Mouse (Mus musculus): ENCODE data around the gene Sec16a.
A peak's percentile ranks its signal among the peaks of the same experiment; 100 is the strongest.

The Sec16a gene

GRCm38 (mm10) chr2:26398978-26399377 is 46.0 kb downstream of the Sec16a start:
- no peak for TF ChIP-seq GATA4 (IDR thresholded peaks at IDR 0.05; ENCODE audit: insufficient replicate concordance, low read length)

DNA sequence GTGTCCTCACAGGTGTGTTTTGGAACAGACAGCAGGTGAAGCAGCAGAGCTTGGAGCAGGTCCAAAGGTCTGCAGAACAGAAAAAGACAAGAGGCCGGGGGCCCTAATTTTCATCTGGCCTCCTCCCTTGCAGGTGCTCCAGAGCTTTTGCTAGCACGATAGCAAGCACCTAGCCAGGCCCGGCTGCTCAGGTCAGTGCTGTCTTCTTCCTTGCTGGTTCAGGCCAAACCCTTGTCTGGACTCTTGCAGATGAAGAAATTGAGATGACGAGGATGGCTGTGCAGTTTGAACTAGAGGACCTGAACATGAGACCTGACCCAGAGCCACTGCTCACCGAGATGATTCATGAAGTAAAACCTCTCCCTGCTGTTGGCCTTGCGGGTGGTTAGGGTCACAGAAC is 53.4 kb downstream of the Sec16a start:
- no peak for TF ChIP-seq GATA4 (IDR thresholded peaks at IDR 0.05; ENCODE audit: insufficient replicate concordance, low read length)

DNA sequence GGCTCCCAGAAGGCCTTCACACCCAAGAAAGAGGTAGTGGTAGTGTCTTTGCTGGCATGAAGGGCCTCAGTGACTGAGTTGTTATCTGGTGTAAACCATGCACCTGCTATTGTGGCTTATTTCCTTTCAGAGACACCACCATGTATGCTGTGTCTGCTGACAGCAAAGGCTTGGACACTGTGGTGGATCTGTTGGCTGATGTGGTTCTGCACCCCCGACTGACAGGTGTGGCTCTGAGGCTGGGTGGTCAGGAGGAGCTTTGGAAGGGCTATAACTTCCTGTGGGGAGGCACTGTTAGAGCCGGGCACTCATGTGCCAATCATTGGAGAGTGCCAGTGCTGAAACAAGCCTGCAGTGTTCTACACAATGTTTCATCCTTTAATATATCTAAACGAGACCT is 54.1 kb downstream of the Sec16a start:
- no peak for TF ChIP-seq GATA4 (IDR thresholded peaks at IDR 0.05; ENCODE audit: insufficient replicate concordance, low read length)

DNA sequence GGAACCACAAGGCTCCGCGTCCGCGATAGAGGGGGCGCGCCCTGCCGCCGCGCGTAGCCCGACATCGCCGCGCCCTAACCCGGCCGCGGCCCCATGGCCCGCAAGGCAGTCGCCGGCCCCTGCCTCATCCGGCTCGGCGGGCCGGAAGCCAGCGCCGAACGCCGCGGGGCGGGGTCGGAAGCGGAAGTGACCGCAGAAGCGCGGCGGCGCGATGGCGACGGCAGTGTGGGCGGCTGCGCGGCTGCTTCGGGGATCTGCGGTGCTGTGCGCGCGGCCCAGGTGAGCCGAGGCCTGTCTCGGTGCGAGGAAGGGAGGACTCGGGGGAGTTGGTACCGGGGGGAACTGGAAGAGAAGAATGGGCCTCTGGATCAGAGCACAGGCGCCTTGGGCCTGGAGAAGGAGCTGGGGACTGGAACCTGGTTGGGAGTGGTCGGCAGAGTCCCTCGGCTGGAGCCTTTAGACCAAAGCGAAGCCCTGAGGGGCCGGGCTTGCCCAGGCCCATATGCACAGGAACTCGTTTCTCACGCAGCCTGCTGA is 55.8 kb downstream of the Sec16a start, which contains the start of the genes Entr1 and Pmpca:
Entr1 (minus strand) TSS at position 163 of the 537 bp plus-strand sequence.
Pmpca (plus strand) TSS at position 186 of the 537 bp plus-strand sequence.
- TF ChIP-seq GATA4 (IDR thresholded peaks at IDR 0.05; ENCODE audit: insufficient replicate concordance, low read length), result peak; percentile 17; the same call in 1 of the 2 replicates

DNA sequence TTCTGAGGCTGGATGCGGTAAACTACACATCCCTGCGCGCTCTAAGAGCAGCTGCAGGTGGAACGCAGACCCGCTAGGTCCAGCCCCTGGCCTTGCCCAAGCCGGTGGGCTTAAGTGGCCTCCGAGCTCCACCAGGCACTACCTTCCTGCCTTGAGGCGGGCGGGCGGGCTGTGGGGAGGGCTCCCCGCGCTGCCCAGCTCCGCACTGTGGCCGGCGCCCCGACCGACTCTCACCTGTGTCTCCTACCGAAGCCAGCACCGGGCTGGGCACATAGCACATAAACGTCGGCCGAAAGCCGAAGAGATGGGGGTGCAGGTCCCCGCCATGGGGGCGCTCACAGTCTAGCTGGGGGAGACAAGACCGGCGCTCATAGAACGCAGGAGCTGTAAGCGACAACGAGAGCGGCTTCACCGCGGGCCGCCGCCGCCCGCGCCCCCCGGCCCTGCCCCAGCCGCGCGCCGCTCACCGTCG is 56.3 kb downstream of the Sec16a start:
- no peak for TF ChIP-seq GATA4 (IDR thresholded peaks at IDR 0.05; ENCODE audit: insufficient replicate concordance, low read length)

DNA sequence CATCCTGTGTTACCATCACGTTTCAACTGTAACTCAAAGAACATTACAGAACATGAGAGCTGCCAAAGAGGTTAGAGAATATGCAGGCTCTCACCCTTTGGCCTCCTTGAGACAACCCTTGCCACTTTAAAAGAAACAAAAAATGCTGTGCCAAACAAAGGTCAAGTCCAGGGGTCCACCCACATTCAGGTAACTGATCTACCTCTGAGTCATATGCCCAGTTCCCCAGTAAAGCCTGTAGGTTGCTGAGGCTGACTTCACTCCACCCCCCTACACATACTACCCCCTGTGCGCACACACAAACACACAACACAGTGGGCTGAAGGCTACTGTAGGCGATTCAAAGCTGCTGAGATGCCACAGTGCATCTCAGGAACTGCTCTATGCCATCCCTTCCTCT is 57.3 kb downstream of the Sec16a start:
- TF ChIP-seq GATA4 (IDR thresholded peaks at IDR 0.05; ENCODE audit: insufficient replicate concordance, low read length), result no peak

DNA sequence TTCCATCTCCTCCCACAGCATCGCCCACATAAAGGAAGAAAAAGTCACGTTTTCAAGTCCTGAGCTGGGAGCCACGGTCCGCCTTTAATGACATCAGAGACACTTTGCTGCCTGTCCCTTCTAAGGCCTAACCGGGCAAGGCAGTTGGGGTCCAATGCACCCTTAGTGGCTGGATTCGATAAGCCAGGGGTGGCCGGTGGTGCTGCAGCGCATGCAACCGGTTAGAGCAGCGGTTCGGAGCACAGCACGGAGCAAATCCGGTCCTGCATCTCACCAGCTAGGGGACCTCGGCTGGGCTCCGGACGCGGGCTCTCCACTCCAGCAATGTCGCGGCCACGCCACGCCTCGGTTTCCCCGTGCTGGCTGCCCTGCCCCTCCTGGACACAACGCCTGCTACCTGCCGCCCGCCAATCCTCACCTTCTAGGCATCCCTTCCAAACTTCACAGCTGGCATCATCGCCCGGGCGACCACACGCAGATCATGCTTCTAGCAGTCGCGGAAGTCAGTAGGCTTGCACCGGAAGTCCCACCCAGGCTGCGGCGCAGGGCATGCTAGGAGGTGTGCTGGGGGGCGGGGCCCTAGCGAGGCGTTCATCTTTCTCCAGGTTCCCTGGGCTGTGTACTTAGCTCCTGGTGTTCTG is 64.8 kb downstream of the Sec16a start, which contains the start of gene Snapc4:
Snapc4 (minus strand) TSS at position 523 of the 641 bp plus-strand sequence.
- TF ChIP-seq GATA4 (IDR thresholded peaks at IDR 0.05; ENCODE audit: insufficient replicate concordance, low read length), result no peak

- no peak for TF ChIP-seq GATA4 (IDR thresholded peaks at IDR 0.05; ENCODE audit: insufficient replicate concordance, low read length)
Measured at GRCm38 (mm10) chr2:26372396-26372795, 72.6 kb downstream of the Sec16a start.

GRCm38 (mm10) chr2:26368572-26368971 is 76.4 kb downstream of the Sec16a start:
- TF ChIP-seq GATA4 (IDR thresholded peaks at IDR 0.05; ENCODE audit: insufficient replicate concordance, low read length), result no peak

DNA sequence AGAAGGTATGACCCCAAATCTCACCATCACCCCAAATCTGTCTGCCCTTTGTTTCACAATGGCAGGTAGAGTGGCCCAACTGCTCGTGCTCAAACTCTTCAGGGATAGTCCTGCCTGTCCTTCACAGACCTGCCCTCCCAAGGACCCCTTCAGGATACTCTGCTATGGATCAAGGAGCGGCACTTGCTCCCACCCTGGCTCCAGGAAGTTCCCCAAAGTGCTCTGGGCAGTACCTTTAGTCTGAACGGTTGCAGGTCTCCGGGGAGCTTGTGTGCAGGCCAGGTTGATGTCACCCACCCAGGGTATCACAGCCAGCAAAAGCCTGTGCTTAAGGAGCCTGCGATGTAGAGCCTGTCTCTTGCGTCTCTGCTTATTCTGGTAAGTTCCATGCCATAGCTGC is 77.1 kb downstream of the Sec16a start:
- no peak for TF ChIP-seq GATA4 (IDR thresholded peaks at IDR 0.05; ENCODE audit: insufficient replicate concordance, low read length)

DNA sequence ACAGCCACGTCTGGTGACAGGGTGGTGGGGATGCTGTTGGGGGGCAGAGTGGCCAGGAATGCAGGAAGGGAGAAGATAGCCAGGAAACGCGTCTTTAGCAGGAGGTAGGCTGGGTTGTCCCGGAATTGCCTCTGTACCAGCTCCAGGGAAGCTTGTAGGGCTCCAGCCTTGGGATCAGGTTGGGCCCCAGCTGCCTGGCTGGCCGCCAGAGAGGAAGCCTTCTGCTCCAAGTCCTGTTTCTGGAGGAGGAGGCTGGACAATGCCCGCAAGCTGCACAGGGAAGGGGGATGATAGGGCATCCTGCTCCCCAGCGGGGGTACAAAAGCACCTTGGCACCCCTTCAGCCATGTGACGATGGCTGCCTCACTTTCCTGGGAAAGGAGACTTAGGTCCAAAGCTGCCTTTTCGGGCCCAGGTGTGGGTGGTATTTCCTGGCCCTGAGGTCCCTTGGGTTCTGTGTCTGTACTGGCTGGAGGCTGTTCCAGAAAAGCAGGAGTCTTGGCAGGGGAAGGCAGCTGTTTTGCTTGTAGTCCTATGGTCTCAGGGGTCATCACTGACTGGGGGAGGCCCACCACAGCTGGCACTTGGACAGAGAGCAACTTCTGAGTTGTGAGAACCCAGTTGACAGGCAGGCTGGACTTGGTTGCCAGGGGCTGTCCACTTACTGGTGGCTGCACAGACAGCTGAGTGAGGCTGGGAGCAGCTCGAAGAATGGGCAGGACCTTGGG is 80.1 kb downstream of the Sec16a start:
- TF ChIP-seq GATA4 (IDR thresholded peaks at IDR 0.05; ENCODE audit: insufficient replicate concordance, low read length), result no peak

DNA sequence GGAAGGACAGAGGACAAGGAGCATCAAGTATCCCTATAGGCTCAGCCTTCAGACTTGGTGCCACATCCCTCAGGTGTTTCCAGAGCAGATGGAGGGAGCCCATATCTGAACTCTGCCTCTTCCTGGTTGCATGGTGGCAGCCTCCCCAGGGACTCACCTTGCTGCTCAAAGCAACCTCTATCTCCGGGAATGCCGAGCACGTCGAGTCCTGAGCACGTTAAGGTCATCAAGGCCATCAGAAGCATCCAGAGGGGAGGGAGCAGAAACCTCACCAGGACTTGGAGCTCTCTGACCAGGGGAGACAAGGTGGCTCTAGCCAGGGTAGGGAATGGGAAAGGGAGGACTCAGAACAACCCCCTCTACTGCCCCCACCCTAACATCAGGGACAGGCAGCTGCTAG is 81.5 kb downstream of the Sec16a start:
- no peak for TF ChIP-seq GATA4 (IDR thresholded peaks at IDR 0.05; ENCODE audit: insufficient replicate concordance, low read length)

DNA sequence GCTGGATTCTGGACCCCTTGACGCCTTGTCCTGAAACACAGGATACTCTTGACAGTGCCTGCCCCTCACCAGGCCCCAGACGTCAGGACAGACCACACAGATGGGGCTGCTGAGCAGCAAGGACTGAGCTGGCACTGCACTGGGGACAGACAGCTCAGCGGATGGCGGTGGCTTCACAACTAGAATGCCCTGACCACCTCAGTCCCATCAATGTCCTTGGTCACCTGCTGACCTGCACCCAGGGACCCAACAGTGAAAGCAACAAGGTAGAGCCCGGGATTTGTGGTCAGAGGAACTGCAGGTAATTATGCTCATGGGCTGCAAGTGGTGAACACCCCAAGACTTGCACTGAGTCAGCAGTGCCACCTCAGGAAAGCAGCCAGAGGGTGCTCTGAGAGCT is 82.0 kb downstream of the Sec16a start:
- no peak for TF ChIP-seq GATA4 (IDR thresholded peaks at IDR 0.05; ENCODE audit: insufficient replicate concordance, low read length)

DNA sequence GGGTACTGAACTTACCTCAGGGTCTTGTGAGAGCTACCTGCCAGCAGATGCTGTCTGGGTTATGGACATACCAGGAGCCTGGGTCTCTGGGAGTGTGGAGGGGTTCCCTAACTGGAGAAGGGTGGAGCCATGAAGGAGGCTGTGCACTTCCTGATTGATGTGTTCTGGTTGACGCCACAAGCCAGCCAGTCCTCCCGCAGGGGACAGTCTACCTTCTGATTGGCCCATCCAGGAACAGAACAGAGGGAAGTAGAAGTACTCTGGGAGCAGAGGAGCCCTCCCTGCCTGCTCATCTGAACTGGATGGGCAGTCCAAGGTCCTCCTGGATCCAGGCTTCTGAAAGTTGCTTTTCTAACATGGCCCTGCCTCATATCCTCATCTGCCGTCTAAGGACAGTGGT is 84.2 kb downstream of the Sec16a start, which contains the start of gene Card9:
Card9 (minus strand) TSS at position 147 of the 400 bp plus-strand sequence.
- TF ChIP-seq GATA4 (IDR thresholded peaks at IDR 0.05; ENCODE audit: insufficient replicate concordance, low read length), result no peak

- no peak for TF ChIP-seq GATA4 (IDR thresholded peaks at IDR 0.05; ENCODE audit: insufficient replicate concordance, low read length)
Measured at GRCm38 (mm10) chr2:26359983-26360382, 85.0 kb downstream of the Sec16a start.

Data from liver, adult (tissue).